Mouse (Mus musculus): Measurements from ENCODE around the gene Fhl2. TPM values are rescaled to one million over a fixed set of nuclear protein-coding genes. Genes with fewer than 3 reads are reported as not detected.
"Not testable (repeated sequence)": the region's sequence is repeated elsewhere in the genome, so short reads cannot be mapped to it uniquely, and the experiment has no call there.

Gene Fhl2
- polyA plus RNA-seq, 1 experiment from 2014 or later: 29.0 TPM

GRCm38 (mm10) chr1:43138268-43138812 is 58.4 kb downstream of the Fhl2 start:
- Histone ChIP-seq H3K27me3 (ENCODE audit: control insufficient read depth, insufficient read depth, low read length) (no peaks in the 10 kb centered on the region), H3K9me3 (ENCODE audit: control insufficient read depth, low read length) (no peaks in the 10 kb centered on the region), H3K9ac (replicated peaks; ENCODE audit: low read depth, low read length) (no peak overlapping the region), H3K4me3 (ENCODE audit: low read depth, low read length) (no peak overlapping the region), H3K4me2 (ENCODE audit: low read depth, low read length) (no peak overlapping the region), H3K36me3 (ENCODE audit: control insufficient read depth, insufficient read depth, low read length) (no peaks in the 10 kb centered on the region), H3K4me1 (ENCODE audit: control insufficient read depth, insufficient read depth, low read length) (no peaks in the 10 kb centered on the region), H3K27ac (ENCODE audit: low read depth, low read length) (no peak overlapping the region)
- ATAC-seq (ENCODE audit: low read depth): no peak
- 69% methylated on average over 15 of the region's 15 CpGs for WGBS

GRCm38 (mm10) chr1:43137334-43137733 is 59.5 kb downstream of the Fhl2 start:
- no peaks in the 10 kb centered on the region for H3K9me3 ChIP-seq (ENCODE audit: control insufficient read depth, low read length)
- H3K27me3 ChIP-seq (ENCODE audit: control insufficient read depth, insufficient read depth, low read length): no peaks in the 10 kb centered on the region
- H3K4me3 ChIP-seq (ENCODE audit: low read depth, low read length): no peak overlapping the region
- no peak overlapping the region for H3K4me2 ChIP-seq (ENCODE audit: low read depth, low read length)
- H3K36me3 ChIP-seq (ENCODE audit: control insufficient read depth, insufficient read depth, low read length): no peaks in the 10 kb centered on the region
- no peak overlapping the region for H3K27ac ChIP-seq (ENCODE audit: low read depth, low read length)
- H3K9ac ChIP-seq (replicated peaks; ENCODE audit: low read depth, low read length): no peak overlapping the region
- no peaks in the 10 kb centered on the region for H3K4me1 ChIP-seq (ENCODE audit: control insufficient read depth, insufficient read depth, low read length)
- WGBS: 90% methylated on average over 5 of the region's 5 CpGs
- ATAC-seq (ENCODE audit: low read depth): no peak

- not testable (repeated sequence) for H3K36me3 ChIP-seq (ENCODE audit: control insufficient read depth, insufficient read depth, low read length); H3K9ac ChIP-seq (replicated peaks; ENCODE audit: low read depth, low read length)
- 70% methylated on average over 2 of the region's 2 CpGs for WGBS
Observed at GRCm38 (mm10) chr1:43136488-43137029, 60.2 kb downstream of the Fhl2 start.

GRCm38 (mm10) chr1:43131591-43131990 is 65.2 kb downstream of the Fhl2 start:
- 92% methylated on average over 9 of the region's 9 CpGs for WGBS
- Histone ChIP-seq H3K4me1 (ENCODE audit: control insufficient read depth, insufficient read depth, low read length) (no peaks in the 10 kb centered on the region), H3K9me3 (ENCODE audit: control insufficient read depth, low read length) (no peaks in the 10 kb centered on the region), H3K4me2 (ENCODE audit: low read depth, low read length) (no peak overlapping the region), H3K27me3 (ENCODE audit: control insufficient read depth, insufficient read depth, low read length) (no peaks in the 10 kb centered on the region), H3K9ac (replicated peaks; ENCODE audit: low read depth, low read length) (no peak overlapping the region), H3K36me3 (ENCODE audit: control insufficient read depth, insufficient read depth, low read length) (no peaks in the 10 kb centered on the region), H3K27ac (ENCODE audit: low read depth, low read length) (no peak overlapping the region), H3K4me3 (ENCODE audit: low read depth, low read length) (no peak overlapping the region)
- ATAC-seq (ENCODE audit: low read depth): no peak

More at GRCm38 (mm10) chr1:43136488-43137029, 60.2 kb downstream of the Fhl2 start:
- H3K4me3 ChIP-seq (ENCODE audit: low read depth, low read length); H3K4me1 ChIP-seq (ENCODE audit: control insufficient read depth, insufficient read depth, low read length); H3K4me2 ChIP-seq (ENCODE audit: low read depth, low read length); H3K27ac ChIP-seq (ENCODE audit: low read depth, low read length); ATAC-seq (ENCODE audit: low read depth); H3K9me3 ChIP-seq (ENCODE audit: control insufficient read depth, low read length); H3K27me3 ChIP-seq (ENCODE audit: control insufficient read depth, insufficient read depth, low read length): not testable (repeated sequence)

- WGBS: 84% methylated on average over 5 of the region's 5 CpGs
- H3K27me3 ChIP-seq (ENCODE audit: control insufficient read depth, insufficient read depth, low read length): no peaks in the 10 kb centered on the region
- no peak overlapping the region for H3K27ac ChIP-seq (ENCODE audit: low read depth, low read length)
- H3K36me3 ChIP-seq (ENCODE audit: control insufficient read depth, insufficient read depth, low read length): no peaks in the 10 kb centered on the region
- H3K4me2 ChIP-seq (ENCODE audit: low read depth, low read length): no peak overlapping the region
- no peak for ATAC-seq (ENCODE audit: low read depth)
- no peaks in the 10 kb centered on the region for H3K9me3 ChIP-seq (ENCODE audit: control insufficient read depth, low read length)
- no peaks in the 10 kb centered on the region for H3K4me1 ChIP-seq (ENCODE audit: control insufficient read depth, insufficient read depth, low read length)
- H3K4me3 ChIP-seq (ENCODE audit: low read depth, low read length): no peak overlapping the region
- no peak overlapping the region for H3K9ac ChIP-seq (replicated peaks; ENCODE audit: low read depth, low read length)
Observed at GRCm38 (mm10) chr1:43130219-43130981, 66.4 kb downstream of the Fhl2 start.

- no peaks in the 10 kb centered on the region for H3K27me3 ChIP-seq (ENCODE audit: control insufficient read depth, insufficient read depth, low read length)
- no peaks in the 10 kb centered on the region for H3K4me1 ChIP-seq (ENCODE audit: control insufficient read depth, insufficient read depth, low read length)
- no peaks in the 10 kb centered on the region for H3K9me3 ChIP-seq (ENCODE audit: control insufficient read depth, low read length)
- H3K4me3 ChIP-seq (ENCODE audit: low read depth, low read length): no peak overlapping the region
- WGBS: 77% methylated on average over 8 of the region's 8 CpGs
- H3K36me3 ChIP-seq (ENCODE audit: control insufficient read depth, insufficient read depth, low read length): no peaks in the 10 kb centered on the region; the same call in 1 of the 2 replicates
- ATAC-seq (ENCODE audit: low read depth): no peak
- H3K4me2 ChIP-seq (ENCODE audit: low read depth, low read length): no peak overlapping the region
- no peak overlapping the region for H3K9ac ChIP-seq (replicated peaks; ENCODE audit: low read depth, low read length)
- H3K27ac ChIP-seq (ENCODE audit: low read depth, low read length): no peak overlapping the region
Observed at GRCm38 (mm10) chr1:43127820-43128610, 68.8 kb downstream of the Fhl2 start.

GRCm38 (mm10) chr1:43127196-43127595 is 69.6 kb downstream of the Fhl2 start:
- Histone ChIP-seq H3K27me3 (ENCODE audit: control insufficient read depth, insufficient read depth, low read length) (no peaks in the 10 kb centered on the region), H3K36me3 (ENCODE audit: control insufficient read depth, insufficient read depth, low read length) (peaks cover 3% of the 10 kb centered on the region; the same call in 1 of the 2 replicates), H3K4me3 (ENCODE audit: low read depth, low read length) (no peak overlapping the region), H3K4me2 (ENCODE audit: low read depth, low read length) (no peak overlapping the region), H3K4me1 (ENCODE audit: control insufficient read depth, insufficient read depth, low read length) (no peaks in the 10 kb centered on the region), H3K9ac (replicated peaks; ENCODE audit: low read depth, low read length) (no peak overlapping the region), H3K27ac (ENCODE audit: low read depth, low read length) (no peak overlapping the region), H3K9me3 (ENCODE audit: control insufficient read depth, low read length) (no peaks in the 10 kb centered on the region)
- no peak for ATAC-seq (ENCODE audit: low read depth)

GRCm38 (mm10) chr1:43124726-43125125 is 72.1 kb downstream of the Fhl2 start:
- H3K4me1 ChIP-seq (ENCODE audit: control insufficient read depth, insufficient read depth, low read length): no peaks in the 10 kb centered on the region
- H3K4me2 ChIP-seq (ENCODE audit: low read depth, low read length): no peak overlapping the region
- H3K36me3 ChIP-seq (ENCODE audit: control insufficient read depth, insufficient read depth, low read length): peaks cover 3% of the 10 kb centered on the region; the same call in 1 of the 2 replicates
- H3K9me3 ChIP-seq (ENCODE audit: control insufficient read depth, low read length): no peaks in the 10 kb centered on the region
- no peak overlapping the region for H3K4me3 ChIP-seq (ENCODE audit: low read depth, low read length)
- no peak overlapping the region for H3K27ac ChIP-seq (ENCODE audit: low read depth, low read length)
- no peak overlapping the region for H3K9ac ChIP-seq (replicated peaks; ENCODE audit: low read depth, low read length)
- ATAC-seq (ENCODE audit: low read depth): no peak
- H3K27me3 ChIP-seq (ENCODE audit: control insufficient read depth, insufficient read depth, low read length): no peaks in the 10 kb centered on the region
- WGBS: 83% methylated on average over 4 of the region's 4 CpGs

- Histone ChIP-seq H3K9ac (replicated peaks; ENCODE audit: low read depth, low read length) (no peak overlapping the region), H3K4me2 (ENCODE audit: low read depth, low read length) (no peak overlapping the region), H3K27ac (ENCODE audit: low read depth, low read length) (no peak overlapping the region), H3K4me3 (ENCODE audit: low read depth, low read length) (no peak overlapping the region), H3K4me1 (ENCODE audit: control insufficient read depth, insufficient read depth, low read length) (no peaks in the 10 kb centered on the region), H3K27me3 (ENCODE audit: control insufficient read depth, insufficient read depth, low read length) (no peaks in the 10 kb centered on the region), H3K9me3 (ENCODE audit: control insufficient read depth, low read length) (no peaks in the 10 kb centered on the region), H3K36me3 (ENCODE audit: control insufficient read depth, insufficient read depth, low read length) (peaks cover 3% of the 10 kb centered on the region; the same call in 1 of the 2 replicates)
- no peak for ATAC-seq (ENCODE audit: low read depth)
- WGBS: 95% methylated on average over 2 of the region's 2 CpGs
Observed at GRCm38 (mm10) chr1:43122616-43123015, 74.2 kb downstream of the Fhl2 start.

Measured in neural tube, embryonic 14.5 days (tissue).